In the genomic region with DNA sequence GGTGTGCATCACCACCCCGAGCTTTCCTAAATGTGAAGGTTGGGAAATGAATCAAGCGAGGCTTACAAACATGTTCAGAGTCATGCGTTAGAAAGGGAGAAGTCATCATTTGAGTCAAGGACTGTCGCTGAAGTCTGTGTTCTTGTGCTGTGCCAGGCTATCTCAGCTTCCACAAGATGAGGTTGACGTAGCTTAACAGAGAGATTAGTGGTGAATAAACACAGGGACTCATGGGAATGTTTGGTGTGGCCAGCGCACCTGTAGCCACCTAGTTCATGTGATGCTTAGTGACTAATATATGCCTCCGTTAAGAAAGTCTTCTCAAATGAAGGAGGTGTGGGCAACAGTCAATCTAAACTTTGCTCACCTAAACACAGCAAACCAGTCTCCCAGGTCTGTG, we compare ENCODE assay signal across 22 mouse cellular contexts. TPM values are rescaled to one million over a fixed set of nuclear protein-coding genes. Genes with fewer than 3 reads are reported as not detected.
DNase-seq lines count a peak whose midpoint lies in the region; ATAC-seq and TF ChIP-seq lines count a peak whose summit lies in the region.
"Had no signal": no experiment of that assay in that cellular context is flagged by ENCODE, and none has a peak within 500 bp of the region (broad histone marks: within the 10 kb centered on the region; RNA-seq: fewer than 3 reads in every experiment).

No protein-coding gene starts in this region.

- no peaks in the 10 kb centered on the region for H3K9me3 ChIP-seq in heart, embryonic 10.5 days
- H3K9me3 ChIP-seq in stomach, postnatal 0 days (ENCODE audit: control insufficient read depth, low read length) = no peaks in the 10 kb centered on the region
- H3K9me3 ChIP-seq: G1E had no signal

- no peak for TF ChIP-seq CTCF in heart, adult 2 months (IDR thresholded peaks at IDR 0.05)
- TF ChIP-seq CTCF in kidney, adult 2 months (conservative IDR thresholded peaks at IDR 0.05; ENCODE audit: insufficient read depth, insufficient read length, low read depth, low read length) = no peak
- TF ChIP-seq CTCF in stomach, postnatal 0 days (IDR thresholded peaks at IDR 0.05; ENCODE audit: low read depth) = no peak

- no peaks in the 10 kb centered on the region for H3K4me1 ChIP-seq in heart, embryonic 10.5 days
- H3K4me1 ChIP-seq in heart, adult 2 months (ENCODE audit: control insufficient read depth, insufficient read depth, low read length) = no peaks in the 10 kb centered on the region
- H3K4me1 ChIP-seq in kidney, adult 2 months (ENCODE audit: control insufficient read depth, insufficient read depth, low read length) = peaks cover 27% of the 10 kb centered on the region
- no peaks in the 10 kb centered on the region for H3K4me1 ChIP-seq in stomach, postnatal 0 days (replicated peaks; ENCODE audit: control insufficient read depth, insufficient read depth)

- peaks cover 50% of the 10 kb centered on the region for H3K27me3 ChIP-seq in heart, embryonic 10.5 days (ENCODE audit: insufficient read depth, poor library complexity, severe bottlenecking)
- H3K27me3 ChIP-seq in heart, adult 2 months (ENCODE audit: control insufficient read depth, insufficient read depth, low read length) = no peaks in the 10 kb centered on the region; the same call in 1 of the 2 replicates
- no peaks in the 10 kb centered on the region for H3K27me3 ChIP-seq in kidney, adult 2 months (replicated peaks; ENCODE audit: control insufficient read depth, insufficient read depth, low read length)
- H3K27me3 ChIP-seq in stomach, postnatal 0 days (ENCODE audit: control insufficient read depth, insufficient read depth, low read length) = no peaks in the 10 kb centered on the region
- H3K27me3 ChIP-seq: CH12.LX, Patski had no signal

- H3K79me2 ChIP-seq in heart, adult 2 months (replicated peaks; ENCODE audit: control insufficient read depth, insufficient read depth, low read length) = no peaks in the 10 kb centered on the region

- 87% methylated on average over 7 of the region's 7 CpGs for WGBS in heart, embryonic 10.5 days
- 92% methylated on average over 7 of the region's 7 CpGs for WGBS in heart, adult 2 months
- 67% methylated on average over 7 of the region's 7 CpGs for WGBS in kidney, adult 2 months
- WGBS in stomach, postnatal 0 days = 75% methylated on average over 7 of the region's 7 CpGs

- intact Hi-C loops in heart, postnatal 10 days (cut with DNase I) = loop anchor here (5.0 kb wide), 1 partner anchor 1000 kb away; no protein-coding TSS in a partner anchor
- intact Hi-C loops in heart, adult 2 months (cut with DNase I) = loop anchor here (5.0 kb wide), 1 partner anchor 115 kb away; the partner anchor contains the start of gene Elovl7

- no peak overlapping the region for H3K4me2 ChIP-seq in stomach, postnatal 0 days (replicated peaks; ENCODE audit: low read depth)

- DNase-seq in heart, adult 11 months = peak; percentile 55
- no peak for DNase-seq in heart, postnatal 10 days
- peak; percentile 25 for DNase-seq in heart, embryonic 10.5 days (ENCODE audit: low spot score)
- no peak for DNase-seq in heart, adult 2 months
- no peak for DNase-seq in kidney, adult 2 months
- no peak for DNase-seq in kidney, postnatal 10 days
- peak; percentile 24 for DNase-seq in stomach, postnatal 0 days (ENCODE audit: low spot score)
- no peak for DNase-seq in kidney, postnatal 36 days
- DNase-seq: adrenal gland, adult 2 months; adrenal gland, adult 8-10 months; adrenal gland, postnatal 10 days; adrenal gland, postnatal 14 days; adrenal gland, postnatal 25 days; adrenal gland, postnatal 36 days; B cell, adult 2 months; cerebellum, adult 11 months; cerebellum, adult 11-12 months had no signal

- ATAC-seq in stomach, postnatal 0 days (ENCODE audit: low FRiP score, low TSS enrichment) = peak; percentile 82; the same call in 1 of the 2 replicates
- ATAC-seq: activated CD4-positive, CD25-positive, alpha-beta regulatory T cell, adult 4 months; CD4-positive, CD25-positive, alpha-beta regulatory T cell, adult 4 months; Patski had no signal

- H3K36me3 ChIP-seq in heart, embryonic 10.5 days = 0 out of 2 replicates have a peak, but pooled peaks cover 14% of the 10 kb centered on the region
- H3K36me3 ChIP-seq in heart, adult 2 months (ENCODE audit: control insufficient read depth, insufficient read depth, low read length) = no peaks in the 10 kb centered on the region
- no peaks in the 10 kb centered on the region for H3K36me3 ChIP-seq in kidney, adult 2 months (ENCODE audit: control insufficient read depth, insufficient read depth, low read length)
- H3K36me3 ChIP-seq in stomach, postnatal 0 days (ENCODE audit: control insufficient read depth, insufficient read depth, low read length) = no peaks in the 10 kb centered on the region

- no peak for TF ChIP-seq POLR2A in heart, adult 2 months (IDR thresholded peaks at IDR 0.05; ENCODE audit: insufficient read depth, low read depth, low read length)
- no peak for TF ChIP-seq POLR2A in kidney, adult 2 months (IDR thresholded peaks at IDR 0.05; ENCODE audit: low read depth, low read length)

- TF ChIP-seq EP300 in heart, adult 2 months (IDR thresholded peaks at IDR 0.05; ENCODE audit: insufficient read depth, low read depth, low read length) = no peak
- no peak for TF ChIP-seq EP300 in stomach, postnatal 0 days (optimal IDR thresholded peaks at IDR 0.05)

- H3K27ac ChIP-seq in heart, embryonic 10.5 days = no peak overlapping the region
- H3K27ac ChIP-seq in heart, adult 2 months = no peak overlapping the region
- H3K27ac ChIP-seq in kidney, adult 2 months (ENCODE audit: insufficient read depth, low read depth, low read length) = peak overlapping the region; percentile 79
- no peak overlapping the region for H3K27ac ChIP-seq in stomach, postnatal 0 days (replicated peaks)

- no peak overlapping the region for H3K9ac ChIP-seq in heart, adult 2 months (ENCODE audit: low read depth, low read length)
- no peak overlapping the region for H3K9ac ChIP-seq in stomach, postnatal 0 days (ENCODE audit: low read length)

- H3K4me3 ChIP-seq in heart, embryonic 10.5 days = no peak overlapping the region
- H3K4me3 ChIP-seq in heart, adult 2 months = no peak overlapping the region
- H3K4me3 ChIP-seq in kidney, adult 2 months (ENCODE audit: insufficient read depth, low read depth, low read length) = peak overlapping the region; percentile 32
- no peak overlapping the region for H3K4me3 ChIP-seq in stomach, postnatal 0 days (ENCODE audit: low read depth, low read length)

RNA-seq across cellular contexts. Expression of gene Depdc1b, which starts 10.9 kb away (rescaled TPM):
- 1 to 10 TPM; 2.3 to 2.5 TPM for total RNA-seq in heart, postnatal 10 days (2021)
- polyA plus RNA-seq in heart, embryonic 10.5 days (2016; fragmentation: Nextera tagmentation; extraction: Ambion mirVana) = 6.5 and 10.0 TPM in 2 replicates
- under 1 TPM; 0.34 to 0.36 TPM for total RNA-seq in heart, adult 2 months (2021)
- polyA plus RNA-seq in heart, adult 2 months (2012; rRNA removed) = 0.14 and 0.26 TPM in 2 replicates
- 10.9 and 11.2 TPM in 2 replicates for polyA plus RNA-seq in kidney, adult 2 months (2012; rRNA removed)
- polyA plus RNA-seq in stomach, postnatal 0 days (2015; fragmentation: Nextera tagmentation; extraction: Ambion mirVana) = 1.2 and 1.5 TPM in 2 replicates

Comparison
In these comparisons a context has a peak if more than half of its experiments do, and no peak if none do; other contexts are left out.
1. DNase-seq: peak in heart, adult 11 months (single experiment), heart, embryonic 10.5 days (single experiment) and stomach, postnatal 0 days (single experiment); none in heart, postnatal 10 days (0 of 2), heart, adult 2 months (0 of 2), kidney, adult 2 months (single experiment), kidney, postnatal 10 days (single experiment) and kidney, postnatal 36 days (0 of 2).